Mouse (Mus musculus) embryo, embryonic 10.5 days (tissue): ENCODE data around the gene Fem1a.
A peak's percentile ranks its signal among the peaks of the same experiment; 100 is the strongest.
"Not testable (repeated sequence)": the region's sequence is repeated elsewhere in the genome, so short reads cannot be mapped to it uniquely, and the experiment has no call there.

Experiments used
- DNase-seq: peaks from one replicate; pipeline ENCODE4 v3.0.0-alpha.2; 2015; ENCODE audit warnings: low spot score

Fem1a gene

DNA sequence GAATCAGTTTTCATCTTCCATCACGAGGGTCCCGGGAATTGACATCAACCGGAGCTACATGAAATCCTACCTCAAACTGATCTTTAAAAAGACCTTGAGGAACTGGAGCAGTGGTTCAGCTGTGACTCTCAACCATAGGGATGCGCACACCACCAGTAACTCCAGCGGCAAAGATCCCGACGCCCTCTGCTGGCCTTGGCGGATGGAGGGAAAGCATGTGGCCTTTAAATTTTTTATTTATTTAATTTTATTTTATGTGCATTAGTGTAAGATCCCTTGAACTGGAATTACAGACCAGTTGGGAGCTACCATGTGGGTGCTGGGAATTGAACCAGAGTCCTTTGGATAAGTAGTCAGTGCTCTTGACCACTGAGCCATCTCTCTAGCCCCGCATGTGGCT lies 1.2 kb upstream of the Fem1a start:
- no peak for DNase-seq

DNA sequence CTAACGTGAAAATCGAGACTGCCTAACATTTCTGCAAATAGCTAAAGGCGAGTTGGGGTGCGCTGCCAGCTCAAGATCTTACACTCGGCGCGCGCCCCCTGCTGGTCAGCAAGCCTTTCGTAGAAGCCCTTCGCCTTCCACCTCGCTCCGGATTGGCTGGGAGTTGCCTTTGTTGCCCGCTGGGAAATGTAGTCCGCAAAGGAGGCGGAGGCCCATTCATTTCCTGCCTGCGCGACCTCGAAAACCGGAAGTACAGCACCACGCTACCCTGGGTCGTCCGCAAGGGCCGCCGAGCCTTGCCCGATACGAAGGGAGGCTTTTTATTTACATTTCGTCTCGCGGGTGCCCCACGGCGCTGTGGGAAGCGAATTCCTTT lies 759 bp upstream of the Fem1a start:
- DNase-seq: peak; percentile 99

DNA sequence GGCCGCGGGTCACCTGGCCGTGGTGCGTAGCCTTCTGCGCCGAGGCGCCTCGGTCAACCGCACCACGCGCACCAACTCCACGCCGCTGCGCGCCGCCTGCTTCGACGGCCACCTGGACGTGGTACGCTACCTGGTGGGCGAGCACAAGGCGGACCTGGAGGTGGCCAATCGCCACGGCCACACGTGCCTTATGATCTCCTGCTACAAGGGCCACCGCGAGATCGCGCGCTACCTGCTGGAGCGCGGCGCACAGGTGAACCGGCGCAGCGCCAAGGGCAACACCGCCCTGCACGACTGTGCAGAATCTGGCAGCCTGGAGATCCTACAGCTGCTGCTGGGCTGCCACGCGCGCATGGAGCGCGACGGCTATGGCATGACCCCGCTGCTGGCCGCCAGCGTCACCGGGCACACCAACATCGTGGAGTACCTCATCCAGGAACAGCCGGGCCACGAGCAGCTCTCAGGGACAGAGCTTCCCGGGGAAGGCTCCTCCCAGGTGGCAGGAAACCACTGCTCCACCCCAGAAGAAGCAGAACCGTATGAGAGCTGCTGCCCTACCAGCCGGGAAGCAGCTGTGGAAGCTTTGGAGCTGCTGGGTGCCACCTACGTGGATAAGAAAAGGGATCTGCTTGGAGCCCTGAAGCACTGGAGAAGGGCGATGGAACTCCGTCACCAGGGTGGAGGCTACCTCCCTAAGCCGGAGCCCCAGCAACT lies 728 bp downstream of the Fem1a start:
- DNase-seq: no peak

DNA sequence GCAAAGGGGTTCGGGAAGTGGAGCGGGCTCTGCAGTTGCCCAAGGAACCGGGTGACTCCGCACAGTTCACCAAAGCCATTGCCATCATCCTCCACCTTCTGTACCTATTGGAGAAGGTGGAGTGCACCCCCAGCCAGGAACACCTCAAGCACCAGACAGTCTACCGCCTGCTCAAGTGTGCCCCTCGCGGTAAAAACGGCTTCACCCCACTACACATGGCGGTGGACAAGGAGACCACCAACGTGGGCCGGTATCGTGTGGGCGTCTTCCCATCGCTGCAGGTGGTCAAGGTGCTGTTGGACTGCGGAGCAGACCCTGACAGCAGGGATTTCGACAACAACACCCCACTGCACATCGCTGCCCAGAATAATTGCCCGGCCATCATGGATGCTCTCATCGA lies 1.7 kb downstream of the Fem1a start:
- DNase-seq: not testable (repeated sequence)

DNA sequence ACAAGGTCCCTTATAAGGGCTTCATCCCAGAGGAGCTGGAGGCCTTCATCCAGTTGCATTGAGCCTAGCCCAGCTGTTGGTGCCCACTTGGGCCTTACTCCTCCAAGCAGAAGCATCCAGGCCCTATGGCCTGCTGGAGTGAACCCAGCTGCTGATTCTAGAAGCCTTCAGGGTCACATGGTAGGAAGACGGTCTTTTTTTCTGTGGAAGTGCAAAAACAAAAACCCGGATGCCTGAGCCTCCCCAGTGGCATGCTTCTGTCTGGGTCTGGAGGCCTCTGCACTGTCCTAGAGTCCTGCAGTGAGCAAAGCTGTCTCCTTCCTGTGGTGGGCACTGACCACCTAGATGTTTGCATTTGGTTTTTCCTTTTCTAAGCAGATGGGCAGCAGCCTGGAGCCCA lies 2.2 kb downstream of the Fem1a start:
- DNase-seq: not testable (repeated sequence)

DNA sequence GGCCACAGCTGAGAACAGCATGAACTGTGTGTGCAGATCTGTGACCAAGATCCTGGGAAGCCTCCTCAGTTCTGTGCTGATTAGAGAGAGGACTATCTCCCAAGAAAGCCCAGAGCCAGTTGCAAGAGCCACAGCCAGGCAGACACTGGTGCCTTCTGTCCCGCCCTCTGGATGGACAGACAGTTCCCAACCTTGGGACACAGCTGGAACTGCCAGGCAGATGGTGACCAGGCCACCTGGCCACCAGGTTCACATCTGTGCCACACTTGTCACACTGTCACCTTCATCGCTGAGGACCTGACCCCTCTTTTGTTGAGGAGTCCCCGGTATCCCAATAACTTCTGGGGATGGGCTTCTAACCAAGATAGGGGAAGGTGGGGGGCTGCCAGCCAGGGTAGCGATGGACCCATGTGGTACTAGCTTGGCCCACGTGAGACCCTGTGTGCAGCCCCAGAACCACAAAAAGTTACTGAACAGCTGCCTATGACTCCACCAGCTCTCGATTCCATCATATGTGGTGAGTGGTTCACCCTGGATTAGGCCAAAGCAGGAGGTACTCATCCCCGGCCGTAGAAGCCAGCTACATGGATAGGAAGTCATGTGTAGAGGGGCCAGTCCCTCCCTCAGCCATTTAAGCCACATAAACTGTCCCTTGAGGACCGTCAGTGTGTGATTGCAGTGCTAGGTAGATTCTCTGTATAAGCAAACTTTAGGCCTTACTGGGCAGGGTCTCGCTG lies 2.9 kb downstream of the Fem1a start:
- no peak for DNase-seq

DNA sequence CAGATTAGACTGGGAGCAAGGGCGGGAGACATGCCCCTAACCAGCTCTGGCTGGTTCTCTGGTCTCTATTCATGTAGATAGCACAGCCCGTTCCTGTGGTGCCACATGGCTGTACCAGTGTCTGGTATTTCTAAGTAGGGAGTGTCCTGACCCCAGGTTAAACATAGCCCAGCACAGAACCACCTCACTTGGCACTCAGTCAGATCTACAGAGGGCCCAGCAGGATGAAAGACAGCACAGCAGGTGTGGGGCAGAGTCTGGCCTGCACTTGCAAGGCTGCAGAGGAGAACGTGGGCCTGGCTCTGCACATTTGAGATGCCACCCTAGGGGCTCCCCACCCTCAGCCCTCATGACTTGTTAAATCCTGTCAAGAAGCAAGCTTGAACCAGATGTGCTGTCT lies 4.6 kb downstream of the Fem1a start:
- no peak for DNase-seq

DNA sequence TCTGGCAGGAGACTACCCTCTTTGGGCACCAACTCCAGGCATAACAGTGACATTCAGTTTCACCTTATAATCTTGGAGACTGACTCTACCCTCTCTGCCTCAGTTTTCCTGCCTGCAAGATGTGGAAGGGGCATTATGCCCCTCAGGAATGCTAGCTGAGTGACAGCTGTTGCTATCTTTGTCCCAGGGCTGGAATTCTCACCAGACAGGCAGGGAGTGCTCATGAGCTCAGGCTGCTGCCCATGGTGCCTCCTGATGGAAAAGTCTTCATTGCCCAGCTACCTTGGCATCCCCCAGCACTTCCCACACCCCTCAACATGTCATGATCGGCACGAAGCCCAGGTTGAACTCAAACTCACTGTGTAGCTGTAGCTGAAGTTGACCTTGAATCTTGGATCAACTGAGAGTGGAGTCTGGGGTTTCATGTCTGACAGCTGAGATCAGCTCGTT lies 6.1 kb downstream of the Fem1a start:
- no peak for DNase-seq

DNA sequence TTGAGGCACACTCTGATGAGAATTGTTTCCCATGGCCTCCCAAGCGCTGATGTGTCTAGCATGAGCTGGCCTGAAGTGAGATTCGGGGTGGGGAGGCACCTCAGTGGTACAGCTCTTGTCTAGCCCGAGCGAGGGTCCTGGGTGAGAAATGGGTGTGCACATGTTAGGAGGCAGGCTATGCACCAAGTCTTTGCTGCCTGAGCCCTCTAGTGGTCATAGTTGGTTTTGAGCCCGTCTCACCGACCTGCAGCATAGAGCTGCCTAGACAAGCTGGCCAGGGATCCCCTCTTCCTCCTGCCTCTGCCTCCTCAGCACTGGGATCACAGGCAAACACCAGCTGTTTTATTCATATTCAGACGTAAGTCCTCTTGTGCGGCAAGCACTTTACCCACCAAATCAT lies 7.4 kb downstream of the Fem1a start:
- DNase-seq: peak; percentile 88

DNA sequence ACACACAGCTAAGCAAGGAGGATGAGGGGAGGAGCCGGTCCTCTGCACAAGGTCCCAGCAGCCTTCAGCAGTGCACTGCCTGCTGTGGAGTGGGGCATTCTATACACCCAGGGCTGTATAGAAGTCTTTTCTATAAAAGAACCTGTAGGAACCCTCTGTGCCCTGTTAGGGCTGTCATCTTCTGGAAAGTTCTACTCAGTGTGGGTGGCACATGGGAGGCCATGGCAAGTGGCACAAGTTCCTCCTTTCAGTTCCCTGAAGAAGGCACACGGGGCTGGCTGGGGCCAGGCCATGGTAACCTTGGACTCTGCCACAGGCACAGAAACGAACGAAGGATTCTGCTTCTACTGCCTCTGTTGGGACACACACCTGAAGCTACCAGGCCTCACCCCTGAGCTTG lies 8.4 kb downstream of the Fem1a start:
- DNase-seq: no peak

DNA sequence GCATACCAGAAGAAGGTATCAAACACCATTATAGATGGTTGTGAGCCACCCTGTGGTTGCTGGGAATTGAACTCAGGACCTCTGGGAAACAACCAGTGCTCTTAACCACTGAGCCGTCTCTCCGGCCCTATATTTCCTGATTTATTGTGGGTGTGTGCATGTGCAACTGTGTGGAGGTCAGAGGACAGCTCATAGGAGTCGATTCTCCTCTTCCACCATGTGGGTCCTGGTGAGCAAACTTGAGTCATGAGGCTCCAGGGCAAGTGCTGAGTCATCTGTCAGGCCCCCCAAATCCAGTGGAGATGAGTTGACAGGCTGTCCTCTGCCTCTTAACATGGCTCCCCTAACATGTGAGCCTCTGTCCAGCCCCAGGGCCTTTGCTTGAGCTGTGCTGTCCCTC lies 9.3 kb downstream of the Fem1a start:
- DNase-seq: no peak

DNA sequence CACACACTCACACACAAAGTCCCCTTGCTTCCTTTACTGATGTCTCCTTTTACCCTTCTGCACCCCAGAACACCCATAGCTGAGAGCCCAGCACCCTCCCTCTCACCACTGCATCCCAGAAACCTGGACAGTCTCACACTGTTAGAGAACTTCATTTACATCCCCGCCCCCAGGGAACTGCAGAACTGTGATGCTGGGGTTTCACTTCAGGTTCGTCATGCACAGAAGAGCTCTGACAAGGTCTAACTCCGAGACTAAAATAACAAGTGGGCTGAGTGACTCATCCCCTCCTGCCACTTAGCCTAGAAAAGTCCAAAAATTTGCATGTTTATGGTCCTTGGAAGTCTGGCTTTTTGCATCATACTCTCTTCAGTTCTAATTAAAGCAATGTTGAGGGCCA lies 9.7 kb downstream of the Fem1a start:
- DNase-seq: no peak

DNA sequence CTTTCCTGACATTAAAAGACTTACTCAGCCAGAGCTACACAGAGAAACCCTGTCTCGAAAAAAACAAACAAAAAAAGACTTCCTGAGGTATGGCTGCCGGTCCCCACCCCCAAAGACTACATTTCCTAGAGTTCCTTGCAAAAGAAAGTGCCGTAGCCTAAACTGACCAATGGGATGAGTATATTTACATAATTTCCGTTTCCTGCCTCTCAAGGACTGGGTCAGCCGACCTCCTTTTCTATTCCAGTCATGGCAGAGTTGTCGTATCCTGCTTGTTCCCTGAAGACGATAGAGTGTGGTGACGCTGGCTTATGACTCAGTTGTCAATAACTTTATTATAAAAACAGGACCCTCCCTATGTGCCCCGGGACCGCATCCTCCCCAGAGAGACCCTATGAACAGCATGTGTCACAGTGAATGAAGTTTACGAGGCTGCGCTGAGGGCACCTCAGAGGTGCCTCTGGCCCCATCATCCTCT lies 12.6 kb downstream of the Fem1a start:
- DNase-seq: peak; percentile 90

DNA sequence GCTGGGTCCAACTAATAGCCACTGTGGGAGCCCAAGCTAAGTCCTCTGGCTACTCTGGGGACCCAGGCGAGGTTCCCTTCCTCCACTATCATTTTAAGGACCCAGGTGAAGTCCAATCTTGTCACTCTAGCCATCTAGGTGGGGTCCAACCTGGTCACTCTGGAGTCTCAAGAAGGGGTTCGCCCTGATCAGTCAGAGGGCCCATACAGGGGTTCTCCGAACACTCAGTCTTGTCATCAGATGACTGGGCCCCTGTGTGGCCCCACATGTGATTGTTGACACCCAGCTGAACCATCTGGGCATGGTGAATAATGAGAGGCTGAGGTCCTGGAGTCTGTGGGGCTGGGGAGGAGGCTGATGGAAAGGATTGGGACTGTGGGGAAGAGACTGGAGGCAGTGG lies 13.1 kb downstream of the Fem1a start:
- DNase-seq: no peak

DNA sequence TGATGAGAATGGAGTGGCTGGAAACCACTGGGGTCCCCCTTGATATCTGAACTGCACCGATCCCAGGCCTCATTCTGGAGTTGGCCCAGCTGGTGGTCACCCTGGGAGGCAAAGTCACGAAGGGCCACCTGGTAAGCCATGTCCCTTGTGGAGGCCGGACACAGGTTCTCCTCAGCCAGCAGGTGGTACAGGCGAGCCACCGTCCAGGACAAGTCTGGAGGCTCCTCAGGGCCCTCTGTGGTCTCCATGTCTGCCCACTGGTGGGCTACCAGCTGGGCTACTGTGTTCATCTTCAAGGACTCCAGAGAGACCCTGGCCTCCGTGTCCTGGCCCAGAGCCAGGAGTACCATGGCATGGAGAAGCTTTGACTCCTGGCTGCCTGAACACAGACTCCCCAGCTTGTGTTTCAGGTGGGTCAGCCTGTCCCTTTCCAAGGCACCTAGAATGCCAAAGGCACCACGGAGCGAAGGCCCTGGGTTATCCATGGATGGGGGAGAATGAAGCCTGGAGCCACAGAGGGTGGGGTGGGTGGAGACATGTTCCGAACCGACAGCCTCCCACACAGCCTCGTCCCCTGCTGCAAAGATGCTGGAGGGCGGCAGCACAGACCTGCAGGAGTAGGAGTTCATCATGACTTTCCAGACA lies 15.1 kb downstream of the Fem1a start:
- DNase-seq: no peak

DNA sequence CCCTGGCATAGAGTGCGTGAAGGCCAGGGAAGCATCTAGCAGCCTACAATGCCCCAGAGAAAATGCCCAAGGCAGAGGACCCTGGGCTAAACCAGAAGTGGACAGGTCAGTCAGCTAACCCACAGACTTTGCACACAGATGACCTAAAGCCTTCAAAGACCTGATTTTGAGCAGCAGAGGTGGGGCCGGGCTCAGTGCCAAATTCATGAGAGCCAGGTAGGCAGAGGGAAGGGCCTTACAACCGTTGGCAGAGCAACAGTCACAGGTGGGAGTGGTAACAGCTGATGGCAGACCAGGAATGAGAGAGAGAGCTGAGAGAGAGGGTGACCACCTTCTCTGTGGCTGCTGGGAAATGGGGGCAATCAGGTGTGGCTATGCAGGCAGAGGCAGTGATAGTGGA lies 16.0 kb downstream of the Fem1a start:
- no peak for DNase-seq

DNA sequence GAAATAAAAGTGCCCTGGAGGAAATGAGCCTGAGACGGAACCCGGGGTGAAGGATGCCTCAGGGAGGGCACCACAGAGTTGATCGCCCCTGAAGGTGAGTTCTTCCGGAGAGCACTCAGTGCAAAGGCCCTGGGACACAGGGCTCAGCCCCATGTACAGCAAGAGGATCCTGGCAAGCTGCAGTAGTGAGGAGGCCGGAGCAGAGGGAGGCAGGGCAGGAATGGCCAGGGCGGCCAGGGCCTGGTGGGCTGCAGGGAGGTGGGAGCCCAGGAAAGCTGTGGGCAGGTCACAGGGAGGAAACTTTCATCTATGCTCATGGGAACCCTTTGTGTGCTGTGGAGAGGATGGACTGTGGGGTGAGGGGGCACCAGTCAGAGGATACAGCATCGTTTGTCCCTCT lies 16.9 kb downstream of the Fem1a start:
- DNase-seq: no peak

DNA sequence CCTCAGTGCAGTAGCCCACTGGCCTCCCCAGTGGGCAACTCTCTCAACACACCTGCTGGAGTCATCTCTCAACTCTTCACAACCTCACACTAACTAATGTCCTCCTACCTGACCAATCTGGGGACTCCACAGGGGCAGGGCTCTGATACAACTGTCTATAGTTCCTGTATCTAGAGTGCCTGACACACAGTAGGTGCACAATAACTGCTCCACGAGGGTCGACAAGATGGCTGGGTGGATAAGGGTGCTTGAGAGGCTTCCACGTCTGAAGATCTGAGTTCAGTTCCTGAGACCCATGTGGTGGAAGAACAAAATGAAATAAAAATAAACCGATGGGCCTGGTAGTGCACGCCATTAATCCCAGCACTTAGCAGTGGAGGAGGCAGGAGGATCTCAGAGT lies 17.4 kb downstream of the Fem1a start:
- no peak for DNase-seq

DNA sequence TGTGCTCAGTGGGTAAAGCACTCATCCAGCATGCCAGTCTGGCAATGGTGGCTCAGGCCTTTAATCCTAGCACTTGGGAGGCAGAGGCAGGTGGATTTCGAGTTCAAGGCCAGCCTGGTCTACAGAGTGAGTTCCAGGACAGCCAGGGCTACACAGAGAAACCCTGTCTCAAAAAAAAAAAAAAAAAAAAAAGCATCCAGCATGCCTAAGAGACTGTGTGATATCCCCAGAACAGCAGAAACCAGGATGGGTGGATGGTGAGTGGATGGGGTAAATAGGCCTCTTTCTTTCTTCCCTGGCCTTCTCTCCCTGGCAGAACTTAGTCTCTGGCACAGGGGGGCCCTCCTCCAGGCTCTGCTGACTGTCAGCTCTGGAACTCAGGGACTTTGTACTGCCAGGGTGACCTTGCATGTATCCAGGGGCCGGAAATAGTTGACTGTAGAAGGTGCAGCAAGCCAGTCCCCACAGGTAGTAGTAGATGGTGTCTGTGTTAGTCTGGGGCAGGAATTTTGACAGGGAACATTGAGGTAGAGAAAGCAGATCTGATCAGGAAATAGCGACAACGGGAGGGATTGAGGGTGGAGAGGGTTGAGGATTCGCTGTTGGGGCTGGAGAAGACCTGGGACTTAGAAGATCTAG lies 19.4 kb downstream of the Fem1a start:
- no peak for DNase-seq

DNA sequence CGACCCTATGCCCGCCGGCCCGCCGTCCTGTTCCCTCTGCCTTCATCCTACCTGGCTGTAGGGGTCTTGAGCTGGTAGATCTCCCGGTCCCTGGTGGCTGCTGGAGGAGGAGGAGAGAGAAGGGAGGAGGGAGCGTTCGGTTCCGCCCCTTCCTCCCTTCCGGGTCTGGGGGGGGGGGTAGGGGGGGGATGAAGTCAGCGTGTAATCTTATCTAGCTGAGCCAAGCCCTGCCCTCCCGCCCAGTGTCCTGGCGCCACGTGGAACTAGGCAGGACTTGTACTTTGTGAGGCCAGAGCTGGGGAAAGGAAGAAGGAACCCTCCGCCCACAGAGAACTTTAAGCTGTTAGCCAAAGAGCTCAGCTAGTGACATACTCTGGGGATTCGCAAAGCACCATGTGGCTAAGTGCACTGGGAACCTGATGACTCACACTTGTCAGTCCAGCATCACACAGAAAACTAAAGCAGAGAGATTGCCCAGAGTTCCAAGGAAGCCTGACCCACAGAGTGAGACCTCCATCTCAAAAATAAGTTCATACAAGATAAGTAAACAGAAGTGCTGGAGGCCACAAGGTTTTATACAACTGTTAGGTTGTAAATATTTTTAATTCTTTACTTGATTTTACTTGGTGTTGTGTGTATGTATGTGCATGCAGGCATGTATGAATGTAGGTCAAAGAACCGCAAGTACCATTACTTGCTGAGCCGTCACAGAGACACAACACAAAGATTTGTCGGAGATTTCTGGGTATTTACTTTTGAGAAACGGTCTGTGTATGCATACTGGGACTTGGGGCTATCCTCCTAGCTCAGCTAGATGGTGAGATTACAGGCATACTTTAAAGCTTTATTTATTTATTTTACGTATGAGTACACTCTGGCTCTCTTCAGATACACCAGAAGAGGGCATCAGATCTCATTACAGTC lies 20.3 kb downstream of the Fem1a start, which contains the start of gene Ticam1:
Gene Ticam1, minus strand, starts transcription at position 144 of the 924 bp plus-strand sequence.
- peak; percentile 95 for DNase-seq

DNA sequence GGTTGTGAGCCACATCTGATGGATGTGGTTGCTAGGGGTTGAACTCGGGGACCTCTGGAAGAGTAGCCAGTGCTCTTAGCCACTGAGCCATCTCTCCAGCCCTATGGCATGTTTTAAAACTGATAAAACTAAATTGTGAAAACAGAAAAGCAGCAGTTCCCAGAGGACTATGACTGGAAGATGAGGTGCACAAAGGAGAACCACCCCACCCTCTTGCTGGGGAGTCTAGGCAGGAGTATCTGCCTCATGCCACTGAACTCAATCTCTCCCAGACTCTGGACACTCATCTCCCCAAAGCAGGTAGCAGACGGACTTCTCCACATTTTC lies 20.9 kb downstream of the Fem1a start:
- DNase-seq: no peak

DNA sequence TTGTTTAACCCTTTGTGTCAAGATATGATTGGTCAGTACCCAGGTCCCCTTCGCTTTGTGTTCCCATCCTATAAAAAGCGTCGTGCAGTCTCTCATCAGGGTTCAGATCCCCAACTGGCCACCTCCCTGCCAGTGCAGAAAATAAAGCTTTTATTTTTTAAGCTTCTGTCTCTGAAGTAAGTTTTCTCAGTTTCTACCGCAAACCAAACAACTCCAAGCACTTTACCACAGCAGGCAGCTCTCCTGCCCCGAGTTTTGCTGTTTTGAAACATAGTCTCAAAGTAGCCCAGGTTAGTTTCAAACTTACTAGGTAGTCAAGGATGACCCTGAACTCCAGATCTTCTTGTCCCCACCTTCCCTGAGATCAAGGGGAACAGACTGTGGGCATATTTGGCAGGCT lies 21.7 kb downstream of the Fem1a start:
- DNase-seq: no peak
